Mouse (Mus musculus): ENCODE data around the gene Zfp750. TPM values are rescaled to one million over a fixed set of nuclear protein-coding genes. Genes with fewer than 3 reads are reported as not detected.

The Zfp750 gene
- polyA plus RNA-seq (2011; ENCODE audit: insufficient read length, low read depth, missing spikeins): 0.35 TPM in 1 of 2 replicates, not detected in the other

DNA sequence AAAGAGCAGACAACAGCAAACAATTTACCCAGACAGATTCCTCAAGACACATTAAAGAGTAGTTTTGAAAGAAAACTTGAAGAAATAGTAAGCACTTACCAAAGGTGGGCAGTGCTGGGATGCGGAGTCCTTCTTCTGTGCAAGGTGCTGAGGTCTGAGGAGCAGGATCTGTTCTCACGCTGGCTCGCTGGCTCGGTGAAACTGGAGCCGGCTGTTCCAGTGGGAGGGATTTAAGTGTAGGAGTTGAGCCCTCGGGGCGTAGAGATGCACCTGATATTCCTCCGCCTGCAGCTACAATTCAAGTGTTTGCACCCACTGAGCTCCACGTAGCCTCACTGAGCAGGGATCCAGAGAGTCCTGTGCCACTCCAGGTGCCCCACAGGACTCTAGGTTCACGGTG is at the start of gene Zfp750:
Gene Zfp750, minus strand, starts transcription at position 203 of the 400 bp plus-strand sequence.
- Histone ChIP-seq H3K4me3 (ENCODE audit: insufficient read depth, low read length) (no peak within 1 kb of the TSS), H3K4me1 (ENCODE audit: control insufficient read depth, insufficient read depth, low read length) (no peaks in the 10 kb centered on the region), H3K27ac (ENCODE audit: insufficient read depth, low read length) (no peak within 1 kb of the TSS)
- no peak for TF ChIP-seq CTCF (IDR thresholded peaks at IDR 0.05; ENCODE audit: borderline replicate concordance, insufficient read depth, low read length)
- TF ChIP-seq POLR2A (IDR thresholded peaks at IDR 0.05; ENCODE audit: low read depth, low read length): no peak

DNA sequence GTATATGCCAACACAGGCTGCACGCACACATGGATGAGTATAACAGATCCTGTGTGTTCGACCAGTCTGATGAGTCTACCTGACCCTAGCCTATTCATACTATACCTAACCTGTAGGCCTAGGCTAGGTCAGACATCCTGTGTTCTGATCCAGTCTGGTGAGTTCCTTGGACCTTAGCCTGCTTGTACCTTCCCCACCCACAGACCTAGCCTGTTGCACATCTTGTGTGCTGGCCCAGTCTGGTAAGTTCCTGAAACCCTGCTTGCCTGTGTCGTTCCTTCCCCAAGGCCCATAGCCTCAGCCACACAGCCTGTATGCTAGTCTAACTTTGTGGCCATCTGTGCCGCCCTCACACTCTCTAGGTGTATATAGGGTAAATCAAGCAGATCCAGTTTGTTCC is 45.1 kb upstream of the Zfp750 start:
- Histone ChIP-seq H3K4me3 (ENCODE audit: insufficient read depth, low read length) (no peak overlapping the region), H3K4me1 (ENCODE audit: control insufficient read depth, insufficient read depth, low read length) (no peaks in the 10 kb centered on the region), H3K27ac (ENCODE audit: insufficient read depth, low read length) (no peak overlapping the region)
- TF ChIP-seq POLR2A (IDR thresholded peaks at IDR 0.05; ENCODE audit: low read depth, low read length): no peak
- TF ChIP-seq CTCF (IDR thresholded peaks at IDR 0.05; ENCODE audit: borderline replicate concordance, insufficient read depth, low read length): no peak

DNA sequence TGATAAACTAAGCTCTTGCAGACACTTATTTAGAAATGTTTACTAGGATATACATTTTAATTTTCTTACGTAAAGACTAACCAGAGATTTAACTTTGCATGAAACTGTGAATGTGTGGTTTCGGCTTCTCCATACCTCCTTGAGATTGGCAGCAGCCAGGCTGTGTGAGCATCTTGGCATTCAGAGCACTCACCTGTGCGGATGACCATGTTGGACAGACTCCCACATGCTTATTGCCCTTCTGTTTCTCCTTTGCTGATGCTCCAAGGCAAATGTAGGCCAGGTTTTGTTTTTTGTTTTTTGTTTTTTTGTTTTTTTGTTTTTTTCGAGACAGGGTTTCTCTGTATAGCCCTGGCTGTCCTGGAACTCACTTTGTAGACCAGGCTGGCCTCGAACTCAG is 44.2 kb upstream of the Zfp750 start:
- Histone ChIP-seq H3K4me3 (ENCODE audit: insufficient read depth, low read length) (no peak overlapping the region), H3K4me1 (ENCODE audit: control insufficient read depth, insufficient read depth, low read length) (no peaks in the 10 kb centered on the region), H3K27ac (ENCODE audit: insufficient read depth, low read length) (no peak overlapping the region)
- TF ChIP-seq CTCF (IDR thresholded peaks at IDR 0.05; ENCODE audit: borderline replicate concordance, insufficient read depth, low read length) (no peak), POLR2A (IDR thresholded peaks at IDR 0.05; ENCODE audit: low read depth, low read length) (no peak)

DNA sequence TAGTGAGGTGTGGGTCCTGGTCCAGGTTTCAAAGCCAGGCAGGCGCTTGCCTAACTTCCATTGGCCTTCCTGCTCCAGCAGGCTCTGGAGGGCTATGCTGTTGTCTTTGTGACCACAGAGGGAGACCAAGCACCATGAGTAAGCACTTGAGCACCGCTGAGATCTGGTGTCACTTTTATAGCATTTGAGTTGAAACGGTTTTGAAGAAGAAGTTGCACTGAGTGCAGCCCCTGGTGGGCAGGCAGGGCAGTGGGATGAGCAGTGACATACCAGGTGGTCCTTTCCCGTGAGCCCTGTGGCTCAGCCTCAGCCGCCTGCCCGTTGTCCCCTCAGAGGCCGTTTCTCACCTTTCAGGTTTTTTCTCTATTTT is 41.1 kb upstream of the Zfp750 start:
- Histone ChIP-seq H3K4me1 (ENCODE audit: control insufficient read depth, insufficient read depth, low read length) (no peaks in the 10 kb centered on the region), H3K4me3 (ENCODE audit: insufficient read depth, low read length) (no peak overlapping the region), H3K27ac (ENCODE audit: insufficient read depth, low read length) (no peak overlapping the region)
- TF ChIP-seq POLR2A (IDR thresholded peaks at IDR 0.05; ENCODE audit: low read depth, low read length) (no peak), CTCF (IDR thresholded peaks at IDR 0.05; ENCODE audit: borderline replicate concordance, insufficient read depth, low read length) (0 out of 2 replicates have a peak, but pooled peaks have one; percentile 3)

DNA sequence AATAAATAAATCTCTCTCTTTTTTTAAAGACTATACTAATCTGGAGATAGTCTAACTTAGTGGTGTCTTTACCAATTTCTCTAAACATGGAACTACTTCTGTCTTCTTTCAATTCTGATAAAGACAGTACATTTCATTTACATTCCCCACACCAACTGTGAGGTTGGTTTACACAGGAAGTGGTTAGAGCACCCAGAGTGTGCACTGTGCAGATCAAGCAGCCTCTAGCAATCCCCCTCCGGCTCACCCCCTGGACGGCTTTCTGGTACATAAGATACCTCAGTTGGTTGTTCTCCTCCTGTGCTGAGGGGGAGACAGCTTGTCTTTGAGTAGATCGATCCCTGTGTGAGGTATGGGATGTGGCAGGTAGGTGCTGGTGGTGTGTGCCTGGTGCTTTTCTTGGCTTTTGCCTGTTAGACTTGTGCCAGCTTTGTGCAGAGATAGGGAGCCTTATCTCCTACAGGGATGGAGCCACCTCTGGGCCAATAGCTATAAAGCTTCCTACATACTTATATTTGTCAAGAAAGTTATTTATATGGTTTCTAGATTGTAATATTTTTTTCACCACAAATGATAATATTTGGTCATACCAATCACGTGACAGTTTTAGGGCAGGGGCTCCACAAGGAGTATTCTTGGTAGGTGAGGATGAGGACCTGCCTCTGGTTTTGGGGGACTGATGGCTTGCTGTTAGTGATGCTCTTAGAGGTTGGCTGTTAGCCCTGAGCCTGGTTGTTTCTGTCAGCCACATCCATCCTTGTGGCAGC is 40.6 kb upstream of the Zfp750 start:
- no peak overlapping the region for H3K27ac ChIP-seq (ENCODE audit: insufficient read depth, low read length)
- no peaks in the 10 kb centered on the region for H3K4me1 ChIP-seq (ENCODE audit: control insufficient read depth, insufficient read depth, low read length)
- TF ChIP-seq CTCF (IDR thresholded peaks at IDR 0.05; ENCODE audit: borderline replicate concordance, insufficient read depth, low read length) (no peak), POLR2A (IDR thresholded peaks at IDR 0.05; ENCODE audit: low read depth, low read length) (no peak)
- H3K4me3 ChIP-seq (ENCODE audit: insufficient read depth, low read length): no peak overlapping the region

DNA sequence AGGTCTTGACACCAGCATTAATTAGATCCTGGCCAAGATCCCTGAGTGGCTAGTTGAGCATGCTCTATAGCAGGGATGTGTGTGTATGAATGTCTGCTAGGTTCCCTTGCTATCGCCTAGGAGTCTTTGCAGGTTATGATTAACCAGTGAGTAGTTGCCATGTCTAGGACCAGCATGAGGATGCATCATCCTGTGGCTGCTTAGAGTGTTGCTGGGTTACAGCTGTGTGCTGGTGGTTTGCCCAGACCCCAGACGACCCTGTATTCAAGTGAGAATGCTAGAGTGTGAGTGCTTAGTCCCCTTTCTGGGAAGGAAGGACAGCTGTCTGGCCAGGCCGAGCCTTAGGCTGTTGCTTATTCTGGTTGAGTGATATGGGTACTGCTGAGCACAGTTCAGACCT is 39.4 kb upstream of the Zfp750 start:
- TF ChIP-seq POLR2A (IDR thresholded peaks at IDR 0.05; ENCODE audit: low read depth, low read length) (no peak), CTCF (IDR thresholded peaks at IDR 0.05; ENCODE audit: borderline replicate concordance, insufficient read depth, low read length) (no peak)
- H3K4me1 ChIP-seq (ENCODE audit: control insufficient read depth, insufficient read depth, low read length): no peaks in the 10 kb centered on the region
- no peak overlapping the region for H3K4me3 ChIP-seq (ENCODE audit: insufficient read depth, low read length)
- H3K27ac ChIP-seq (ENCODE audit: insufficient read depth, low read length): no peak overlapping the region

DNA sequence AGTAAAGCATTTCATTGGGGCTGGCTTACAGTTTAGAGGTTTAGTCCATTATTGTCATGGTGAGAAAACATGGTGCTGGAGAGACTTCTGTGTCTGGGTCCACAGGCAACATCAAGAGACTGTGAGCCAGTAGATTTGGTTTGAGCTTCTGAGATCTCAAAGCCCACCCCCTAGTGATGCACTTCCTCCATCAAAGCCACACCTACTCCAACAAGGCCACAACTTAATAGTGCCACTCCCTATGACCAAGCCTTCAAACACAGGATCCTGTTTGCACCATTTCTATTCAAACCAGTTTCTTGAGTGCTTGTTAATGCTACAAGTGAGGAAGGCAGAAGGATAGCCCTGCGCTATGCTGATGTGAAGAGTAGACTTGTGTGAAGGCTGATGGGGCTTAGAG is 38.8 kb upstream of the Zfp750 start:
- Histone ChIP-seq H3K27ac (ENCODE audit: insufficient read depth, low read length) (no peak overlapping the region), H3K4me3 (ENCODE audit: insufficient read depth, low read length) (no peak overlapping the region), H3K4me1 (ENCODE audit: control insufficient read depth, insufficient read depth, low read length) (no peaks in the 10 kb centered on the region)
- TF ChIP-seq CTCF (IDR thresholded peaks at IDR 0.05; ENCODE audit: borderline replicate concordance, insufficient read depth, low read length) (no peak), POLR2A (IDR thresholded peaks at IDR 0.05; ENCODE audit: low read depth, low read length) (no peak)

DNA sequence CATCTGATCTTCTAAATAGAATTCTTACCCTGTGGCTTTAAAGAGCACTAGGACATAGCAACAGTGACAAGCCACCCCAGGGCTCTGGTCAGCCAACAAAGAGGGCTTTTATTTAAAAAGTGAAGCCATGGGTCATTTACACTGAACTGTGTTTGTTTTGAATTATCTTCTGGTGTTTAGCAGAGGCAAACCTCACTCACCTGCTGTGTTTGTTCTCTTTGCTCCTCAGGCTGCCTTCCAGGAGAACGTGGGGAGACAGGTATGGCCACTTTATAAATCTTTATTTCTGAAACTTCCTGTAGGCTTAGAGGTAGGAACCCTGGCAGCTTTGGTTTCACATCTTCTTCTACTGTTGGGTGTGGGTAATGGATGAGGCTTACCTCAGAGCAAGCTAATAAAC is 37.6 kb upstream of the Zfp750 start:
- Histone ChIP-seq H3K27ac (ENCODE audit: insufficient read depth, low read length) (no peak overlapping the region), H3K4me3 (ENCODE audit: insufficient read depth, low read length) (no peak overlapping the region), H3K4me1 (ENCODE audit: control insufficient read depth, insufficient read depth, low read length) (no peaks in the 10 kb centered on the region)
- TF ChIP-seq POLR2A (IDR thresholded peaks at IDR 0.05; ENCODE audit: low read depth, low read length) (no peak), CTCF (IDR thresholded peaks at IDR 0.05; ENCODE audit: borderline replicate concordance, insufficient read depth, low read length) (no peak)

DNA sequence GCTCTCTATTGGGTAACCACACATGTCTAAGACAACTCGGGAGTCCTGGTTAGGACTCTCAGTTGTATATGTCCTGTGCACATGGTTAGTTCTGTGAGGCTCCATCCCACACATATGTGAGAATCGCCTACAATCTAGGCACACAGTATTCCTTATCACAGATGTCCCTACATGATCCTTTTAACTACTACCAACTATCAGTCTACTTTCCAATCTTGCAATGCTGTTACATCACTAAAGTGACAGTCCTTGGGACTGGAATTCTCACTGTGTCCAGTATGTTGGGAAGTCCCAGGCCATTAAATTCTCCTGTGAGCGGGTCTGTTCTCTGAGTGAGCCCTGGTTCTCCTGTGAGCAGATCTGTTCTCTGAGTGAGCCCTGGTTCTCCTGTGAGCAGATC is 34.3 kb upstream of the Zfp750 start:
- TF ChIP-seq CTCF (IDR thresholded peaks at IDR 0.05; ENCODE audit: borderline replicate concordance, insufficient read depth, low read length) (no peak), POLR2A (IDR thresholded peaks at IDR 0.05; ENCODE audit: low read depth, low read length) (no peak)
- no peak overlapping the region for H3K4me3 ChIP-seq (ENCODE audit: insufficient read depth, low read length)
- H3K4me1 ChIP-seq (ENCODE audit: control insufficient read depth, insufficient read depth, low read length): peaks cover 17% of the 10 kb centered on the region
- no peak overlapping the region for H3K27ac ChIP-seq (ENCODE audit: insufficient read depth, low read length)

DNA sequence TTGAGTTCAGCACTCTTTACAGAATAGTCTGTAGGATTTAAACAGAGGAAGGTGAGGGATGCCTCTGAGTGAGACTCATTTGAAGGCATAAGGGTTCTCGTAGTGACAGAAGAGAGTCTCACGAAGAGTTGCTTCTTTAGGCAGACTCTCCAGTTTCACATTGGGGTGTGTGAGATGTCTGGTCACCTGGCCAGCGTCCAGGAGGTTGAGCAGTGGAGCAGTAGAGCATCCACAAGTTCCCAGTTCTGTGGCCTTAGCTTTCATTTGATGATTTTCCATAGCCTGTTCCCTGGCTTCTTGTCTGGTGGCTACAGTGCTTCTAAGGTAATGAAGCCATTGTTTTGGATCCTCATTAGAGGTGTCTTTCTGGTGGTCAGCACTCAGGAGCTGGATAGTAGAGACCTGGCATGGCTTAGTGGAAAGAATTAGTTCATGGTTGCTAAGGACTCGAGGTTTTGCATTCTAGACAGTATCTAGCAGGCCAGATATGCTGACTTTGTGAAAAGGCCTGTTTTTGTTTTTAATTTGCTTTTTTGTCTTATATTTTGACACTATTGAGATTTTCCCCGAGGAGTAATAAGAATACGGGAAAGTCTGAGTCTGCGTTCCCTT is 33.8 kb upstream of the Zfp750 start:
- H3K4me3 ChIP-seq (ENCODE audit: insufficient read depth, low read length): no peak overlapping the region
- TF ChIP-seq CTCF (IDR thresholded peaks at IDR 0.05; ENCODE audit: borderline replicate concordance, insufficient read depth, low read length) (no peak), POLR2A (IDR thresholded peaks at IDR 0.05; ENCODE audit: low read depth, low read length) (no peak)
- peaks cover 17% of the 10 kb centered on the region for H3K4me1 ChIP-seq (ENCODE audit: control insufficient read depth, insufficient read depth, low read length)
- peak overlapping the region; percentile 27; the same call in 1 of the 2 replicates for H3K27ac ChIP-seq (ENCODE audit: insufficient read depth, low read length)

Data from embryonic fibroblast, embryonic 13.5 days (primary cell).